Mouse (Mus musculus): ENCODE data around the gene Polk. TPM values are rescaled to one million over a fixed set of nuclear protein-coding genes. Genes with fewer than 3 reads are reported as not detected.

The Polk gene
- polyA plus RNA-seq, 1 experiment from 2014 or later: 9.0 TPM

Other genes starting within 250 kb of the Polk start
- gene Poc5, start 154.3 kb downstream of the Polk start, polyA plus RNA-seq (2016; fragmentation: Nextera tagmentation; extraction: Ambion mirVana): 19.4 and 19.6 TPM in 2 replicates
- not detected in 2 replicates for gene Ankdd1b, start 71.4 kb downstream of the Polk start, polyA plus RNA-seq (2016; fragmentation: Nextera tagmentation; extraction: Ambion mirVana)
- gene Gm17622, start 51.8 kb downstream of the Polk start, polyA plus RNA-seq (2016; fragmentation: Nextera tagmentation; extraction: Ambion mirVana): not detected in 2 replicates
- gene Col4a3bp, start within 50 bp of the Polk start, polyA plus RNA-seq (2016; fragmentation: Nextera tagmentation; extraction: Ambion mirVana): 5.8 and 6.4 TPM in 2 replicates
- gene Hmgcr, start 128.4 kb upstream of the Polk start, polyA plus RNA-seq (2016; fragmentation: Nextera tagmentation; extraction: Ambion mirVana): 156 TPM in 2 replicates
- gene Ankrd31, start 205.7 kb upstream of the Polk start, polyA plus RNA-seq (2016; fragmentation: Nextera tagmentation; extraction: Ambion mirVana): not detected in 2 replicates